Mouse (Mus musculus) liver, adult 2 months (tissue): Measurements from ENCODE around the gene Wdfy1. TPM values are rescaled to one million over a fixed set of nuclear protein-coding genes. Genes with fewer than 3 reads are reported as not detected.

Source experiments
- DNase-seq: peaks from one replicate; pipeline ENCODE4 v3.0.0-alpha.2; 2011; ENCODE audit warnings: low read depth, low spot score; ENCODE audit errors: extremely low read depth
- H3K27ac ChIP-seq: fragments of 200-500 bp; replicated peaks from 2 replicates; pipeline ENCODE4 v1.5.1; 2012; ENCODE audit warnings: low read depth, mild to moderate bottlenecking, control low read depth, inconsistent platforms, low read length; ENCODE audit not compliant: insufficient read depth
- H3K27me3 ChIP-seq: fragments of 200-500 bp; 2 replicates; pipeline ENCODE4 v1.6.1; 2012; ENCODE audit warnings: mild to moderate bottlenecking, moderate library complexity, low read length, inconsistent platforms; ENCODE audit not compliant: control insufficient read depth, insufficient read depth
- H3K36me3 ChIP-seq: fragments of 200-500 bp; 2 replicates; pipeline ENCODE4 v1.6.1; 2012; ENCODE audit warnings: low read length, inconsistent platforms; ENCODE audit not compliant: control insufficient read depth, insufficient read depth
- H3K4me1 ChIP-seq: fragments of 200-500 bp; 2 replicates; pipeline ENCODE4 v1.6.1; 2011; ENCODE audit warnings: low read length; ENCODE audit not compliant: control insufficient read depth, insufficient read depth
- H3K4me3 ChIP-seq: fragments of 200-500 bp; 2 replicates; pipeline ENCODE4 v1.5.1; 2011; ENCODE audit warnings: low read depth, mild to moderate bottlenecking, control low read depth, low read length, moderate library complexity; ENCODE audit not compliant: insufficient read depth
- H3K79me2 ChIP-seq: fragments of 200-500 bp; 2 replicates; pipeline ENCODE4 v1.6.1; 2012; ENCODE audit warnings: inconsistent platforms, mild to moderate bottlenecking, low read length, moderate library complexity; ENCODE audit not compliant: control insufficient read depth, insufficient read depth
- H3K9ac ChIP-seq: fragments of 200-500 bp; 2 replicates; pipeline ENCODE4 v1.6.1; 2012; ENCODE audit warnings: low read depth, mild to moderate bottlenecking, control low read depth, inconsistent platforms, low read length
- CTCF ChIP-seq: fragments of 200-500 bp; IDR thresholded peaks from 2 replicates; pipeline ENCODE4 v1.5.1; 2011; ENCODE audit warnings: low read depth, low read length, control low read depth
- POLR2A ChIP-seq: fragments of 200-500 bp; IDR thresholded peaks from 2 replicates; pipeline ENCODE4 v1.6.1; 2011; ENCODE audit warnings: low read length, control low read depth; ENCODE audit not compliant: insufficient read depth; ENCODE audit errors: extremely low read depth
- WGBS: fragments of 180-500 bp; shearing (Covaris S2); methylation state at CpG from one replicate; pipeline ENCODE4 v1.1.7; 2018; 5-methylcytosine and 5-hydroxymethylcytosine counted together
- polyA plus RNA-seq: library from polyadenylated mRNA; depleted of rRNA; stranded (reverse); fragments of >200 nt; gene quantifications from 2 replicates; pipeline ENCODE4 v1.2.3, GENCODE M21; 2012
- total RNA-seq: library from RNA; depleted of rRNA; stranded (reverse); fragments of >200 nt; gene quantifications from 2 replicates; pipeline ENCODE4 v1.2.3, GENCODE M21; 2014

Gene Wdfy1
- total and polyA plus RNA-seq, 2 experiments: 19.8 to 31.0 TPM

GRCm38 (mm10) chr1:79762282-79763250 is 13.4 kb downstream of the Wdfy1 start:
- no peak overlapping the region for H3K9ac ChIP-seq

GRCm38 (mm10) chr1:79761917-79762271 is 14.0 kb downstream of the Wdfy1 start:
- H3K27me3 ChIP-seq: no peaks in the 10 kb centered on the region
- DNase-seq: no peak
- no peak overlapping the region for H3K27ac ChIP-seq
- peak overlapping the region; percentile 34; the same call in 1 of the 2 replicates for H3K4me3 ChIP-seq
- H3K4me1 ChIP-seq: peaks cover 8% of the 10 kb centered on the region
- WGBS: 3% methylated on average over 6 of the region's 6 CpGs
- TF ChIP-seq POLR2A (no peak), CTCF (no peak)
- H3K79me2 ChIP-seq: peaks cover 17% of the 10 kb centered on the region
- no peaks in the 10 kb centered on the region for H3K36me3 ChIP-seq
- H3K9ac ChIP-seq: no peak overlapping the region

More at GRCm38 (mm10) chr1:79762282-79763250, 13.4 kb downstream of the Wdfy1 start:
- peaks cover 14% of the 10 kb centered on the region for H3K79me2 ChIP-seq
- H3K27ac ChIP-seq: no peak overlapping the region
- WGBS: 58% methylated on average over 16 of the region's 16 CpGs
- DNase-seq: peak; percentile 35
- no peak for TF ChIP-seq CTCF
- no peak for TF ChIP-seq POLR2A
- H3K27me3 ChIP-seq: no peaks in the 10 kb centered on the region
- peaks cover 6% of the 10 kb centered on the region; the same call in 1 of the 2 replicates for H3K4me1 ChIP-seq
- no peak overlapping the region for H3K4me3 ChIP-seq
- H3K36me3 ChIP-seq: no peaks in the 10 kb centered on the region

GRCm38 (mm10) chr1:79761106-79761916 is 14.6 kb downstream of the Wdfy1 start:
- Histone ChIP-seq H3K27ac (peak overlapping the region; percentile 64), H3K79me2 (peaks cover 19% of the 10 kb centered on the region), H3K9ac (peak overlapping the region; percentile 98), H3K4me1 (peaks cover 10% of the 10 kb centered on the region), H3K36me3 (no peaks in the 10 kb centered on the region), H3K27me3 (no peaks in the 10 kb centered on the region), H3K4me3 (peak overlapping the region; percentile 96)
- TF ChIP-seq POLR2A: peak; percentile 79; the same call in 1 of the 2 replicates
- no peak for TF ChIP-seq CTCF
- under 1% methylated on average over 63 of the region's 65 CpGs for WGBS
- DNase-seq: peak; percentile 58

GRCm38 (mm10) chr1:79760656-79761055 is 15.3 kb downstream of the Wdfy1 start:
- DNase-seq: peak; percentile 68
- no peaks in the 10 kb centered on the region for H3K27me3 ChIP-seq
- WGBS: 5% methylated on average over 11 of the region's 11 CpGs
- TF ChIP-seq CTCF (no peak), POLR2A (no peak)
- H3K36me3 ChIP-seq: no peaks in the 10 kb centered on the region
- H3K9ac ChIP-seq: peak overlapping the region; percentile 98
- H3K4me3 ChIP-seq: peak overlapping the region; percentile 96
- H3K79me2 ChIP-seq: peaks cover 22% of the 10 kb centered on the region
- H3K4me1 ChIP-seq: peaks cover 12% of the 10 kb centered on the region
- peak overlapping the region; percentile 64 for H3K27ac ChIP-seq

- Histone ChIP-seq H3K36me3 (no peaks in the 10 kb centered on the region), H3K9ac (no peak overlapping the region), H3K27ac (no peak overlapping the region), H3K27me3 (no peaks in the 10 kb centered on the region), H3K4me3 (no peak overlapping the region), H3K79me2 (peaks cover 22% of the 10 kb centered on the region), H3K4me1 (peaks cover 15% of the 10 kb centered on the region)
- no peak for DNase-seq
- 53% methylated on average over 5 of the region's 5 CpGs for WGBS
- TF ChIP-seq CTCF (no peak), POLR2A (no peak)
These were observed 16.4 kb downstream of the Wdfy1 start for GRCm38 (mm10) chr1:79759436-79759972.
